Mouse (Mus musculus) adipocyte (in vitro differentiated cells): ENCODE results near the gene Fbp2.
"Not testable (repeated sequence)": the region's sequence is repeated elsewhere in the genome, so short reads cannot be mapped to it uniquely, and the experiment has no call there.

ENCODE experiments used
- DNase-seq: peaks from one replicate; pipeline ENCODE4 v3.0.0-alpha.2; 2016; ENCODE audit warnings: low spot score

Gene Fbp2

GRCm38 (mm10) chr13:62863771-62864170, 5.5 kb upstream of the Fbp2 start:
- no peak for DNase-seq

- no peak for DNase-seq
Measured at GRCm38 (mm10) chr13:62862875-62863274, 4.7 kb upstream of the Fbp2 start.

- no peak for DNase-seq
Measured at GRCm38 (mm10) chr13:62860068-62860467, 1.8 kb upstream of the Fbp2 start.

GRCm38 (mm10) chr13:62859251-62859650, 1.0 kb upstream of the Fbp2 start:
- DNase-seq, result not testable (repeated sequence)

- DNase-seq, result no peak
Measured at GRCm38 (mm10) chr13:62856850-62857249, 1.4 kb downstream of the Fbp2 start.

- peak; percentile 89 for DNase-seq
Measured at GRCm38 (mm10) chr13:62856305-62856675, 1.9 kb downstream of the Fbp2 start.

GRCm38 (mm10) chr13:62855396-62856304, 2.6 kb downstream of the Fbp2 start:
- no peak for DNase-seq

- peak; percentile 64 for DNase-seq
Measured at GRCm38 (mm10) chr13:62854666-62855065, 3.6 kb downstream of the Fbp2 start.

- DNase-seq, result no peak
Measured at GRCm38 (mm10) chr13:62833341-62833740, 24.9 kb downstream of the Fbp2 start.

GRCm38 (mm10) chr13:62832239-62832638, 26.0 kb downstream of the Fbp2 start:
- no peak for DNase-seq

- not testable (repeated sequence) for DNase-seq
Measured at GRCm38 (mm10) chr13:62815705-62816104, 42.5 kb downstream of the Fbp2 start.

GRCm38 (mm10) chr13:62812713-62813112, 45.5 kb downstream of the Fbp2 start:
- DNase-seq, result no peak

GRCm38 (mm10) chr13:62807981-62808380, 50.2 kb downstream of the Fbp2 start:
- DNase-seq, result not testable (repeated sequence)
